Mouse (Mus musculus) ES-E14 (cell line): ENCODE data around the gene Top1.

Source experiments
- CHD2 ChIP-seq: IDR thresholded peaks from 2 replicates; pipeline ENCODE4 v1.6.1; 2014; ENCODE audit warnings: mild to moderate bottlenecking, low read depth, low read length, inconsistent platforms
- MAFK ChIP-seq: IDR thresholded peaks from 2 replicates; pipeline ENCODE4 v1.6.1; 2014; ENCODE audit warnings: mild to moderate bottlenecking, low read depth, low read length, inconsistent platforms; ENCODE audit not compliant: insufficient read depth
- ZC3H11A ChIP-seq: IDR thresholded peaks from 2 replicates; pipeline ENCODE4 v1.6.1; 2012; ENCODE audit warnings: low read depth, mild to moderate bottlenecking, inconsistent platforms, low read length, borderline replicate concordance

- no peak for TF ChIP-seq CHD2
- no peak for TF ChIP-seq MAFK
- TF ChIP-seq ZC3H11A: no peak
These were observed 3.4 kb downstream of the Top1 start for GRCm38 (mm10) chr2:160649072-160649471.
